In genomic region chr5:140702618-140703175, GRCm38 (mm10) we compare ENCODE assay signal across 8 mouse cellular contexts. TPM values are rescaled to one million over a fixed set of nuclear protein-coding genes. Genes with fewer than 3 reads are reported as not detected.
A peak's percentile ranks its signal among the peaks of the same experiment; 100 is the strongest.
DNase-seq lines count a peak whose midpoint lies in the region; ATAC-seq lines count a peak whose summit lies in the region.

No protein-coding gene starts in this region.

- H3K27ac ChIP-seq in hindbrain, embryonic 13.5 days: peak overlapping the region; percentile 91
- H3K27ac ChIP-seq in midbrain, embryonic 10.5 days (replicated peaks): peak overlapping the region; percentile 94

- no peak for ATAC-seq in megakaryocyte, adult 5-6 weeks (ENCODE audit: poor library complexity, severe bottlenecking)
- ATAC-seq in hindbrain, embryonic 13.5 days (ENCODE audit: low FRiP score): no peak

- peak overlapping the region; percentile 77 for H3K4me2 ChIP-seq in hindbrain, embryonic 13.5 days

- H3K9ac ChIP-seq in hindbrain, embryonic 13.5 days: peak overlapping the region; percentile 92

- H3K4me1 ChIP-seq in megakaryocyte, embryonic 14.5 days: peaks cover 71% of the 10 kb centered on the region
- peaks cover 55% of the 10 kb centered on the region for H3K4me1 ChIP-seq in hindbrain, embryonic 13.5 days (replicated peaks)
- peaks cover 58% of the 10 kb centered on the region for H3K4me1 ChIP-seq in midbrain, embryonic 10.5 days

- peaks cover 28% of the 10 kb centered on the region for H3K36me3 ChIP-seq in megakaryocyte, embryonic 14.5 days (replicated peaks; ENCODE audit: low read length)
- H3K36me3 ChIP-seq in hindbrain, embryonic 13.5 days: peaks cover 23% of the 10 kb centered on the region
- peaks cover 30% of the 10 kb centered on the region for H3K36me3 ChIP-seq in midbrain, embryonic 10.5 days

- no peaks in the 10 kb centered on the region for H3K9me3 ChIP-seq in megakaryocyte, embryonic 14.5 days
- no peaks in the 10 kb centered on the region for H3K9me3 ChIP-seq in hindbrain, embryonic 13.5 days
- H3K9me3 ChIP-seq in midbrain, embryonic 10.5 days (replicated peaks): no peaks in the 10 kb centered on the region

- peak; percentile 49 for DNase-seq in embryo, embryonic 10.5 days (ENCODE audit: low spot score)
- DNase-seq in midbrain, embryonic 10.5 days (ENCODE audit: low spot score): peak; percentile 24
- no peak for DNase-seq in frontal cortex, postnatal 14 days (ENCODE audit: low spot score in 2 of 2)
- no peak for DNase-seq in left cerebral cortex, adult 9 months (ENCODE audit: low spot score in 2 of 2)
- no peak for DNase-seq in right cerebral cortex, adult 2 months (ENCODE audit: low spot score in 2 of 2)

- H3K27me3 ChIP-seq in megakaryocyte, embryonic 14.5 days (replicated peaks): no peaks in the 10 kb centered on the region
- H3K27me3 ChIP-seq in hindbrain, embryonic 13.5 days: no peaks in the 10 kb centered on the region
- no peaks in the 10 kb centered on the region for H3K27me3 ChIP-seq in midbrain, embryonic 10.5 days (ENCODE audit: low read depth, poor library complexity, severe bottlenecking)

- peak overlapping the region; percentile 97 for H3K4me3 ChIP-seq in megakaryocyte, embryonic 14.5 days (replicated peaks)
- H3K4me3 ChIP-seq in hindbrain, embryonic 13.5 days: peak overlapping the region; percentile 73
- H3K4me3 ChIP-seq in midbrain, embryonic 10.5 days: peak overlapping the region; percentile 85

- 70% methylated on average over 19 of the region's 19 CpGs for WGBS in hindbrain, embryonic 13.5 days
- 69% methylated on average over 19 of the region's 19 CpGs for WGBS in midbrain, embryonic 10.5 days

RNA-seq across cellular contexts. Expression of gene Iqce, which starts 0.5 kb away (rescaled TPM):
- polyA plus RNA-seq in megakaryocyte, embryonic 14.5 days (2012; ENCODE audit: insufficient read depth, low replicate concordance): 4.5 and 4.7 TPM in 2 replicates
- total RNA-seq in megakaryocyte, adult 5-6 weeks (2015): 5.1 and 10.1 TPM in 2 replicates
- total RNA-seq in megakaryocyte, adult 5-6 weeks (2017): 4.7 and 7.2 TPM in 2 replicates
- 26.0 and 26.3 TPM in 2 replicates for polyA plus RNA-seq in hindbrain, embryonic 13.5 days (2015; fragmentation: Nextera tagmentation; extraction: Ambion mirVana)
- 23.6 and 27.6 TPM in 2 replicates for polyA plus RNA-seq in midbrain, embryonic 10.5 days (2016; fragmentation: Nextera tagmentation; extraction: Ambion mirVana)

RNA-seq across cellular contexts. Expression of gene Brat1, which starts 2.1 kb away (rescaled TPM):
- 15.6 and 22.4 TPM in 2 replicates for polyA plus RNA-seq in megakaryocyte, embryonic 14.5 days (2012; ENCODE audit: insufficient read depth, low replicate concordance)
- 6.4 and 6.8 TPM in 2 replicates for total RNA-seq in megakaryocyte, adult 5-6 weeks (2015)
- total RNA-seq in megakaryocyte, adult 5-6 weeks (2017): 7.8 and 11.1 TPM in 2 replicates
- polyA plus RNA-seq in hindbrain, embryonic 13.5 days (2015; fragmentation: Nextera tagmentation; extraction: Ambion mirVana): 22.9 and 23.7 TPM in 2 replicates
- 22.3 and 24.8 TPM in 2 replicates for polyA plus RNA-seq in midbrain, embryonic 10.5 days (2016; fragmentation: Nextera tagmentation; extraction: Ambion mirVana)

RNA-seq across cellular contexts. Expression of gene Amz1, which starts 21.2 kb away (rescaled TPM):
- 4.5 TPM in 1 of 2 replicates, not detected in the other for polyA plus RNA-seq in megakaryocyte, embryonic 14.5 days (2012; ENCODE audit: insufficient read depth, low replicate concordance)
- 2.5 and 4.4 TPM in 2 replicates for total RNA-seq in megakaryocyte, adult 5-6 weeks (2015)
- total RNA-seq in megakaryocyte, adult 5-6 weeks (2017): 3.0 and 4.4 TPM in 2 replicates
- polyA plus RNA-seq in hindbrain, embryonic 13.5 days (2015; fragmentation: Nextera tagmentation; extraction: Ambion mirVana): 2.2 and 2.7 TPM in 2 replicates
- 0.78 and 1.2 TPM in 2 replicates for polyA plus RNA-seq in midbrain, embryonic 10.5 days (2016; fragmentation: Nextera tagmentation; extraction: Ambion mirVana)

RNA-seq across cellular contexts. Expression of gene Ttyh3, which starts 53.9 kb away (rescaled TPM):
- 302 and 455 TPM in 2 replicates for polyA plus RNA-seq in megakaryocyte, embryonic 14.5 days (2012; ENCODE audit: insufficient read depth, low replicate concordance)
- total RNA-seq in megakaryocyte, adult 5-6 weeks (2015): 42.4 and 46.0 TPM in 2 replicates
- total RNA-seq in megakaryocyte, adult 5-6 weeks (2017): 8.0 and 11.6 TPM in 2 replicates
- polyA plus RNA-seq in hindbrain, embryonic 13.5 days (2015; fragmentation: Nextera tagmentation; extraction: Ambion mirVana): 65.3 and 67.4 TPM in 2 replicates
- 28.6 and 36.2 TPM in 2 replicates for polyA plus RNA-seq in midbrain, embryonic 10.5 days (2016; fragmentation: Nextera tagmentation; extraction: Ambion mirVana)

Comparison
In these comparisons a context has a peak if more than half of its experiments do, and no peak if none do; other contexts are left out.
1. DNase-seq: peak in embryo, embryonic 10.5 days (single experiment) and midbrain, embryonic 10.5 days (single experiment); none in frontal cortex, postnatal 14 days (0 of 2), left cerebral cortex, adult 9 months (0 of 2) and right cerebral cortex, adult 2 months (0 of 2).
2. Peak in every context shown above with its lines, with median percentiles within 50 percentile points of each other: H3K4me3 ChIP-seq.